Mouse (Mus musculus) ovary, adult 10 weeks (tissue): ENCODE data around the gene Pla2g12b. TPM values are rescaled to one million over a fixed set of nuclear protein-coding genes. Genes with fewer than 3 reads are reported as not detected.

ENCODE experiments used
- polyA plus RNA-seq: library from polyadenylated mRNA; stranded (reverse); fragments of 350-450 nt; fragmentation: Illumina TruSeq; extraction: RNeasy Lipid Tissue Mini Kit (QIAGEN cat#74804); gene quantifications from one replicate; pipeline ENCODE4 v1.2.3, GENCODE M21; 2014

Gene Pla2g12b
- polyA plus RNA-seq, result not detected

GRCm38 (mm10) chr10:59402899-59403792, at the start of gene Pla2g12b:
Gene Pla2g12b, plus strand, starts transcription at chr10:59403660.

DNA sequence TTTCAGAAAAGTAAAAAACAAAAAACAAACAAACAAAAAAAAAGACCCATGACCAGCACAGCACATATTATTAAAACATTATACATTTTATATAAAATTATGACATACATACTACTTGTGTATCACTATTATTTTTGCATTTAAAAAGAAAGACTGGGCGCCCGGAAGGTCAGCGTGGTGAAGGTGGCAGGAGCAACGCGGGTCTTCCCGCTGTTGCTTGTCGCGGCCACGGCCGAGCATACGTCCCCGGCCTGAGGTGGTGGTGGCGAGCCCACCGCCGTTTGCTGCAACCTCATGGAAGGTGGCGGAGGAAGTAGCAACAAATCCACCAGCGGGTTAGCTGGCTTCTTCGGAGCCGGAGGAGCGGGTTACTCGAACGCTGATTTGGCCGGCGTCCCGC, 8.0 kb upstream of the Pla2g12b start, which contains the start of gene Gm10273:
Gene Gm10273 (plus strand): TSS at position 172 of the 400 bp plus-strand sequence.

GRCm38 (mm10) chr10:59441735-59442134, 38.3 kb downstream of the Pla2g12b start, which contains the start of gene Oit3:
Gene Oit3, minus strand, starts transcription at chr10:59441778.

Other genes starting within 250 kb of the Pla2g12b start
- 152 TPM for gene Sept10, start 181.8 kb upstream of the Pla2g12b start, polyA plus RNA-seq
- gene Sowahc, start 181.7 kb upstream of the Pla2g12b start, polyA plus RNA-seq, result 50.3 TPM
- 85.3 TPM for gene P4ha1, start 80.4 kb upstream of the Pla2g12b start, polyA plus RNA-seq
- gene Gm10273, start 8.0 kb upstream of the Pla2g12b start, polyA plus RNA-seq, result 5.8 TPM
- 1.2 TPM for gene Oit3, start 38.1 kb downstream of the Pla2g12b start, polyA plus RNA-seq
- gene Gm10322, start 212.4 kb downstream of the Pla2g12b start, polyA plus RNA-seq, result not detected
- 15.4 TPM for gene Mcu, start 213.0 kb downstream of the Pla2g12b start, polyA plus RNA-seq